Mouse (Mus musculus) liver, embryonic 14.5 days (tissue): ENCODE measurements around the gene Tmem41b. TPM values are rescaled to one million over a fixed set of nuclear protein-coding genes. Genes with fewer than 3 reads are reported as not detected.

Experiments used
- ATAC-seq: fragments of 200-750 bp; cut with Nextera tagmentation; 2 replicates; pipeline ENCODE4 v1.8.0; 2017; ENCODE audit warnings: moderate number of reproducible peaks, mild to moderate bottlenecking, moderate library complexity; ENCODE audit not compliant: insufficient read depth
- DNase-seq, 3 experiments: peaks; one replicate each; pipeline ENCODE4 v3.0.0-alpha.2; 2012 to 2013; ENCODE audit warnings: low read depth in 3 of 3, low spot score in 3 of 3
- H3K27ac ChIP-seq: fragments of 300-500 bp; sonication (generic); 2 replicates; pipeline ENCODE4 v1.5.1; 2014; ENCODE audit warnings: moderate library complexity, mild to moderate bottlenecking, control low read depth, inconsistent platforms
- H3K27me3 ChIP-seq: fragments of 300-500 bp; sonication (generic); 2 replicates; pipeline ENCODE4 v1.6.1; 2014; ENCODE audit warnings: mild to moderate bottlenecking, low read length, moderate library complexity; ENCODE audit not compliant: control insufficient read depth, insufficient read depth
- H3K36me3 ChIP-seq: fragments of 300-500 bp; sonication (generic); replicated peaks from 2 replicates; pipeline ENCODE4 v1.6.1; 2014; ENCODE audit warnings: low read depth; ENCODE audit not compliant: control insufficient read depth, insufficient read depth
- H3K4me1 ChIP-seq, 2 experiments: fragments of 200-500 bp in 1 of 2; fragments of 300-500 bp in 1 of 2; sonication (generic) in 1 of 2; replicated peaks; 2 replicates each; pipeline ENCODE4 v1.6.1; 2012 to 2014; ENCODE audit warnings: antibody characterized with exemption in 1 of 2, inconsistent platforms in 1 of 2, low read length in 1 of 2; ENCODE audit not compliant: control insufficient read depth in 2 of 2, insufficient read depth in 2 of 2
- H3K4me2 ChIP-seq: fragments of 300-500 bp; sonication (generic); 2 replicates; pipeline ENCODE4 v1.6.1; 2014; ENCODE audit warnings: low read depth, mild to moderate bottlenecking, control low read depth, moderate library complexity
- H3K4me3 ChIP-seq, 2 experiments: fragments of 200-500 bp in 1 of 2; fragments of 300-500 bp in 1 of 2; sonication (generic) in 1 of 2; 2 replicates each; pipeline ENCODE4 v1.5.1; 2012 to 2014; ENCODE audit warnings: low read depth in 2 of 2, low read length in 2 of 2, mild to moderate bottlenecking in 2 of 2, control low read depth in 1 of 2, inconsistent platforms in 1 of 2, moderate library complexity in 1 of 2; ENCODE audit not compliant: insufficient read depth in 1 of 2
- H3K9ac ChIP-seq: fragments of 300-500 bp; sonication (generic); replicated peaks from 2 replicates; pipeline ENCODE4 v1.6.1; 2014; ENCODE audit warnings: mild to moderate bottlenecking, control low read depth, moderate library complexity
- H3K9me3 ChIP-seq: fragments of 300-500 bp; sonication (generic); 2 replicates; pipeline ENCODE4 v1.6.1; 2016; ENCODE audit warnings: low read length, mixed read lengths; ENCODE audit not compliant: control insufficient read depth
- CTCF ChIP-seq: IDR thresholded peaks from 2 replicates; pipeline ENCODE4 v1.5.1; 2016; ENCODE audit warnings: antibody characterized with exemption, low read depth, control low read depth
- EP300 ChIP-seq: IDR thresholded peaks from 2 replicates; pipeline ENCODE4 v1.6.1; 2016; ENCODE audit warnings: antibody characterized with exemption, low read depth
- WGBS: fragments of 180-500 bp; shearing (Covaris S2); extraction: QIAGEN DNeasy Blood & Tissue Kit; methylation state at CpG from one replicate; pipeline ENCODE4 v1.1.7; 2014; ENCODE audit not compliant: insufficient replicate concordance; 5-methylcytosine and 5-hydroxymethylcytosine counted together
- polyA plus RNA-seq, 2 experiments: library from polyadenylated mRNA; depleted of rRNA in 1 of 2; stranded (reverse) in 1 of 2; unstranded in 1 of 2; fragments of >200 nt; fragmentation: Nextera tagmentation in 1 of 2; extraction: Ambion mirVana in 1 of 2; gene quantifications; 2 replicates each; pipeline versions ENCODE4 v1.2.1 to v1.2.3; 2012 to 2014

Tmem41b gene
- polyA plus RNA-seq, 2 experiments, result 14.5 to 30.0 TPM

- TF ChIP-seq CTCF, result no peak
- no peak for TF ChIP-seq EP300
- Histone ChIP-seq H3K27me3 (no peaks in the 10 kb centered on the region), H3K4me1 (peaks cover 0 to 3% of the 10 kb centered on the region in 2 experiments; a peak in 1 of 4 replicates), H3K9me3 (no peaks in the 10 kb centered on the region), H3K4me3 (no peak overlapping the region), H3K27ac (no peak overlapping the region), H3K4me2 (no peak overlapping the region), H3K9ac (no peak overlapping the region), H3K36me3 (no peaks in the 10 kb centered on the region)
- DNase-seq (no peak), ATAC-seq (no peak)
- 51% methylated on average over 4 of the region's 4 CpGs for WGBS
These were observed 35.4 kb downstream of the Tmem41b start for GRCm38 (mm10) chr7:109951297-109951696.

DNA sequence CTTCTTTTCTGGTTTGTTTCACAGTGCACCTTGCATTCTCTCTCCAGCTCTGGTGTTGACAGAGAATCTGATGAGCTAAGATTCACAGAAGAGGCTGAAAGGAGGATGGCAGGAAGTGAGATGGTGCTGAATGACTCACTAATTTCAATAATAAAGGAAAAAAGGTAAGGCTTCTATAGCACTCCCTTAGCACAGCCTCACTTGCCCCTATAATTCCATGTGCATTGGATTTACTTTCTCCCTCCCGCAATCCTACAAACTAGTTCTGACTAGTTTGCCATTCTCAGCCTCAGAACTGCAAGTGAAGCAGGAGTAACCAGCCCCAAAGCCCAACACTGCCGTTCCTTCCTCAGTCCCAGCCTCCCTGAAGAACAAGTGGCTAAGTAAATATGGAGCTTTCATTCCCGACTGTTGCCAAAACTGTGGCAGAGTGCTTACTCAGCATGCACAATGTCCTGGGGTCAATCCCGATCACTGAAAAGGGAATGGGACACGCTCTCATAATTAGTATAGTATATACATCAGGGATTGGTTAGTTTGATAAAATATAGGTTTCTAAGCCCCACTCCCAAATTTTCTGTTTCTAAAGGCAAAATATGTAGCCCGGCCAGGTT, 42.2 kb downstream of the Tmem41b start:
- H3K4me3 ChIP-seq, result no peak overlapping the region
- H3K4me2 ChIP-seq, result no peak overlapping the region
- DNase-seq (no peak), ATAC-seq (no peak)
- H3K4me1 ChIP-seq, result no peaks in the 10 kb centered on the region
- 73% methylated on average over 6 of the region's 6 CpGs for WGBS
- H3K36me3 ChIP-seq, result no peaks in the 10 kb centered on the region
- no peaks in the 10 kb centered on the region for H3K9me3 ChIP-seq
- no peak overlapping the region for H3K27ac ChIP-seq
- H3K27me3 ChIP-seq, result no peaks in the 10 kb centered on the region
- no peak overlapping the region for H3K9ac ChIP-seq
- TF ChIP-seq EP300, result no peak

- H3K4me2 ChIP-seq, result no peak overlapping the region
- H3K9ac ChIP-seq, result no peak overlapping the region
- DNase-seq (no peak), ATAC-seq (no peak)
- TF ChIP-seq CTCF, result peak; percentile 25
- TF ChIP-seq EP300, result no peak
- H3K9me3 ChIP-seq, result no peaks in the 10 kb centered on the region
- no peaks in the 10 kb centered on the region for H3K4me1 ChIP-seq
- H3K27me3 ChIP-seq, result no peaks in the 10 kb centered on the region
- no peak overlapping the region for H3K4me3 ChIP-seq
- H3K27ac ChIP-seq, result no peak overlapping the region
- peaks cover 2% of the 10 kb centered on the region for H3K36me3 ChIP-seq
These were observed 57.1 kb downstream of the Tmem41b start for GRCm38 (mm10) chr7:109929628-109930027.

DNA sequence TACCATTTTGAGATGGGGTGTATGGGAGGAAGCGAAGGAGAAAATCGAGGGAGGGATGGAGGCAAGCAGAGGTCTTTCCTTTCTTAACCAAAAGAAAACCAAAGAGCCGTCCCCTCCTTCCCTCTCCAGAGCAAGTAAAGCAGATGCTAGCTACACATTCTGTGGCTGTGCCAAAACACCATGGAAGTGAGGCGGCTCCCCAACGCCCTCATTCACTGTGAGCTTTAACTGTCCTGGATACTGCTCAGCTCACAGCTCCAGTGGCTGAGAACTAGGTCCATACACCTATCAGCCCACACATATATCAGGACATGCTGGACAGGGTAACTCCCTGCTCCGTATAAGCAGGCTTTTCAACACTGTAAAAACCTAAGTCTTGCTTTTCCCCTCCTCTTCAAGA, 58.4 kb downstream of the Tmem41b start:
- no peak for DNase-seq
- no peak for TF ChIP-seq CTCF
- TF ChIP-seq EP300, result no peak
- no peaks in the 10 kb centered on the region; the same call in 1 of the 2 replicates for H3K36me3 ChIP-seq
- H3K4me1 ChIP-seq, result no peaks in the 10 kb centered on the region
- no peak overlapping the region for H3K4me3 ChIP-seq
- 73% methylated on average over 6 of the region's 6 CpGs for WGBS
- H3K9me3 ChIP-seq, result no peaks in the 10 kb centered on the region
- H3K4me2 ChIP-seq, result no peak overlapping the region
- no peaks in the 10 kb centered on the region for H3K27me3 ChIP-seq
- no peak for ATAC-seq
- H3K27ac ChIP-seq, result no peak overlapping the region
- H3K9ac ChIP-seq, result no peak overlapping the region

DNA sequence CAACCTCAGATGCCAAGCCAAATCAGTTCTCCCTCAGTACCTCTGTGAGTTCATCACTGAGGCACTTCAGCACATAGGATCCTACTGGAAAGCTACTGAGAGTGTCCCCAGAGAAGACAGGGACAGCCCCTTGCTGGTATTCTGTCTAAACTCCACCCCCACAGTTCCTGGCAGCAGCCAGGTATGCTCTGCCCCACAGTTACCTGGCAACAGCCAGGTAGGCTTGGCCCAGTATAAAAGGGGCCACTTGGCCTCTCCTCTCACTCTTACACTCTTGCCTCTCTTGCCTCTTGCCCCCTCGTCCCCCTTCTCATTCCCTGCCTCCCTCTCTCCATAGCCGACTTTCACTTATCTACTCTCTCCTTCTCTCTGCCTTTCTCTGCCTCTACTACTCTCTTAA, 61.8 kb downstream of the Tmem41b start:
- 65% methylated on average over 2 of the region's 2 CpGs for WGBS
- TF ChIP-seq CTCF (no peak), EP300 (no peak)
- DNase-seq (no peak), ATAC-seq (no peak)
- H3K27ac ChIP-seq, result no peak overlapping the region
- no peaks in the 10 kb centered on the region for H3K9me3 ChIP-seq
- no peaks in the 10 kb centered on the region; the same call in 1 of the 2 replicates for H3K36me3 ChIP-seq
- H3K4me2 ChIP-seq, result no peak overlapping the region
- no peak overlapping the region for H3K4me3 ChIP-seq
- no peaks in the 10 kb centered on the region for H3K27me3 ChIP-seq
- no peak overlapping the region for H3K9ac ChIP-seq
- H3K4me1 ChIP-seq, result no peaks in the 10 kb centered on the region
